Mouse (Mus musculus) heart, adult 2 months (tissue): ENCODE results near the gene Hs3st3b1. TPM values are rescaled to one million over a fixed set of nuclear protein-coding genes. Genes with fewer than 3 reads are reported as not detected.

Experiments used
- DNase-seq, 2 experiments: peaks; one replicate each; pipeline ENCODE4 v3.0.0; 2021
- H3K27ac ChIP-seq: fragments of 200-600 bp; 2 replicates; pipeline ENCODE4 v1.8.1; 2022
- H3K27me3 ChIP-seq: fragments of 200-500 bp; 2 replicates; pipeline ENCODE4 v1.6.1; 2012; ENCODE audit warnings: mild to moderate bottlenecking, low read length, inconsistent platforms, mixed read lengths; ENCODE audit not compliant: control insufficient read depth, insufficient read depth
- H3K36me3 ChIP-seq: fragments of 200-500 bp; 2 replicates; pipeline ENCODE4 v1.6.1; 2012; ENCODE audit warnings: low read length, inconsistent platforms; ENCODE audit not compliant: control insufficient read depth, insufficient read depth
- H3K4me1 ChIP-seq: fragments of 200-500 bp; 2 replicates; pipeline ENCODE4 v1.6.1; 2011; ENCODE audit warnings: low read length; ENCODE audit not compliant: control insufficient read depth, insufficient read depth
- H3K4me3 ChIP-seq: fragments of 200-600 bp; 2 replicates; pipeline ENCODE4 v1.8.1; 2022
- H3K79me2 ChIP-seq: fragments of 200-500 bp; replicated peaks from 2 replicates; pipeline ENCODE4 v1.6.1; 2012; ENCODE audit warnings: mild to moderate bottlenecking, inconsistent platforms, low read length, moderate library complexity, mixed read lengths; ENCODE audit not compliant: control insufficient read depth, insufficient read depth
- H3K9ac ChIP-seq: fragments of 200-500 bp; 2 replicates; pipeline ENCODE4 v1.6.1; 2012; ENCODE audit warnings: low read depth, mild to moderate bottlenecking, control low read depth, inconsistent platforms, low read length, mixed read lengths
- CTCF ChIP-seq: fragments of 200-600 bp; IDR thresholded peaks from 2 replicates; pipeline ENCODE4 v1.8.1; 2022; ENCODE audit warnings: antibody characterized with exemption, mild to moderate bottlenecking, moderate library complexity
- EP300 ChIP-seq: fragments of 200-500 bp; IDR thresholded peaks from 2 replicates; pipeline ENCODE4 v1.6.1; 2011; ENCODE audit warnings: low read depth, low read length, control low read depth; ENCODE audit not compliant: insufficient read depth
- POLR2A ChIP-seq: fragments of 200-500 bp; IDR thresholded peaks from 2 replicates; pipeline ENCODE4 v1.6.1; 2011; ENCODE audit warnings: mild to moderate bottlenecking, low read depth, low read length, control low read depth; ENCODE audit not compliant: insufficient read depth
- WGBS: fragments of 180-500 bp; shearing (Covaris S2); methylation state at CpG from one replicate; pipeline ENCODE4 v1.1.7; 2018; 5-methylcytosine and 5-hydroxymethylcytosine counted together
- intact Hi-C: fragments of 180-260 bp; cut with DNase I; formaldehyde crosslinking; loops from one replicate; pipeline ENCODE4 v1.15.1; 2025
- polyA plus RNA-seq: library from polyadenylated mRNA; depleted of rRNA; stranded (reverse); fragments of >200 nt; gene quantifications from 2 replicates; pipeline ENCODE4 v1.2.3, GENCODE M21; 2012
- total RNA-seq, 2 experiments: library from RNA; stranded (reverse); gene quantifications; 2 replicates each; pipeline ENCODE4 v1.2.3; 2021

Gene Hs3st3b1
- total and polyA plus RNA-seq, 3 experiments, result 0.77 to 1.4 (median 0.94) TPM

- 84% methylated on average over 4 of the region's 4 CpGs for WGBS
- H3K79me2 ChIP-seq, result no peaks in the 10 kb centered on the region
- H3K4me3 ChIP-seq, result no peak overlapping the region
- no peak for TF ChIP-seq EP300
- TF ChIP-seq POLR2A, result no peak
- TF ChIP-seq CTCF, result no peak
- DNase-seq, result no peak
- intact Hi-C loops, result no loop called here
- H3K36me3 ChIP-seq, result no peaks in the 10 kb centered on the region
- no peaks in the 10 kb centered on the region; the same call in 1 of the 2 replicates for H3K4me1 ChIP-seq
- no peak overlapping the region for H3K27ac ChIP-seq
- H3K9ac ChIP-seq, result no peak overlapping the region
- no peaks in the 10 kb centered on the region for H3K27me3 ChIP-seq
Measured at GRCm38 (mm10) chr11:63904787-63905186, 17.3 kb downstream of the Hs3st3b1 start.

- H3K79me2 ChIP-seq, result no peaks in the 10 kb centered on the region
- H3K36me3 ChIP-seq, result no peaks in the 10 kb centered on the region
- DNase-seq, result no peak
- no peak overlapping the region for H3K27ac ChIP-seq
- intact Hi-C loops, result no loop called here
- H3K4me1 ChIP-seq, result no peaks in the 10 kb centered on the region; the same call in 1 of the 2 replicates
- WGBS, result 77% methylated on average over 9 of the region's 9 CpGs
- H3K9ac ChIP-seq, result no peak overlapping the region
- no peaks in the 10 kb centered on the region for H3K27me3 ChIP-seq
- H3K4me3 ChIP-seq, result no peak overlapping the region
- no peak for TF ChIP-seq CTCF
- TF ChIP-seq POLR2A, result no peak
- TF ChIP-seq EP300, result no peak
Measured at GRCm38 (mm10) chr11:63898509-63899168, 23.5 kb downstream of the Hs3st3b1 start.

- H3K79me2 ChIP-seq, result no peaks in the 10 kb centered on the region
- no peaks in the 10 kb centered on the region for H3K27me3 ChIP-seq
- H3K27ac ChIP-seq, result no peak overlapping the region
- no peak overlapping the region for H3K9ac ChIP-seq
- 88% methylated on average over 13 of the region's 13 CpGs for WGBS
- no peaks in the 10 kb centered on the region; the same call in 1 of the 2 replicates for H3K4me1 ChIP-seq
- no peak for DNase-seq
- intact Hi-C loops, result no loop called here
- TF ChIP-seq POLR2A (no peak), CTCF (no peak), EP300 (no peak)
- H3K4me3 ChIP-seq, result no peak overlapping the region
- no peaks in the 10 kb centered on the region for H3K36me3 ChIP-seq
Measured at GRCm38 (mm10) chr11:63897856-63898508, 24.1 kb downstream of the Hs3st3b1 start.

GRCm38 (mm10) chr11:63897011-63897410 is 25.1 kb downstream of the Hs3st3b1 start:
- DNase-seq, result no peak
- Histone ChIP-seq H3K4me3 (no peak overlapping the region), H3K79me2 (no peaks in the 10 kb centered on the region), H3K27ac (no peak overlapping the region), H3K27me3 (no peaks in the 10 kb centered on the region), H3K4me1 (no peaks in the 10 kb centered on the region; the same call in 1 of the 2 replicates), H3K36me3 (no peaks in the 10 kb centered on the region), H3K9ac (no peak overlapping the region)
- WGBS, result 38% methylated on average over 2 of the region's 2 CpGs
- intact Hi-C loops, result no loop called here
- TF ChIP-seq EP300 (no peak), CTCF (no peak), POLR2A (no peak)

GRCm38 (mm10) chr11:63894188-63894587 is 27.9 kb downstream of the Hs3st3b1 start:
- TF ChIP-seq CTCF (no peak), EP300 (no peak), POLR2A (no peak)
- H3K36me3 ChIP-seq, result no peaks in the 10 kb centered on the region
- no peaks in the 10 kb centered on the region; the same call in 1 of the 2 replicates for H3K4me1 ChIP-seq
- H3K79me2 ChIP-seq, result no peaks in the 10 kb centered on the region
- WGBS, result 81% methylated on average over 6 of the region's 6 CpGs
- no peak overlapping the region for H3K9ac ChIP-seq
- no peak overlapping the region for H3K4me3 ChIP-seq
- H3K27ac ChIP-seq, result no peak overlapping the region
- DNase-seq, result no peak
- intact Hi-C loops, result no loop called here
- H3K27me3 ChIP-seq, result no peaks in the 10 kb centered on the region

- H3K4me3 ChIP-seq, result no peak overlapping the region
- H3K27ac ChIP-seq, result no peak overlapping the region
- 95% methylated on average over 6 of the region's 6 CpGs for WGBS
- no peaks in the 10 kb centered on the region for H3K4me1 ChIP-seq
- H3K79me2 ChIP-seq, result no peaks in the 10 kb centered on the region
- no peak overlapping the region for H3K9ac ChIP-seq
- TF ChIP-seq POLR2A (no peak), EP300 (no peak), CTCF (no peak)
- DNase-seq, result no peak
- intact Hi-C loops, result no loop called here
- H3K27me3 ChIP-seq, result no peaks in the 10 kb centered on the region
- no peaks in the 10 kb centered on the region for H3K36me3 ChIP-seq
Measured at GRCm38 (mm10) chr11:63893557-63893956, 28.5 kb downstream of the Hs3st3b1 start.
